Mouse (Mus musculus) heart, embryonic 15.5 days (tissue): Measurements from ENCODE around the gene Ints7. TPM values are rescaled to one million over a fixed set of nuclear protein-coding genes. Genes with fewer than 3 reads are reported as not detected.

Source experiments
- ATAC-seq: fragments of 200-750 bp; cut with Nextera tagmentation; replicated peaks from 2 replicates; pipeline ENCODE4 v1.8.0; 2017; ENCODE audit warnings: low read depth, moderate TSS enrichment; ENCODE audit not compliant: insufficient number of reproducible peaks, insufficient read depth, low FRiP score
- H3K27ac ChIP-seq: fragments of 300-500 bp; sonication (generic); 2 replicates; pipeline ENCODE4 v1.5.1; 2015; ENCODE audit warnings: mild to moderate bottlenecking, inconsistent platforms
- H3K27me3 ChIP-seq: fragments of 300-500 bp; sonication (generic); 2 replicates; pipeline ENCODE4 v1.6.1; 2015; ENCODE audit warnings: inconsistent platforms
- H3K36me3 ChIP-seq: fragments of 300-500 bp; sonication (generic); 2 replicates; pipeline ENCODE4 v1.6.1; 2015; ENCODE audit warnings: mild to moderate bottlenecking, inconsistent platforms
- H3K4me1 ChIP-seq: fragments of 300-500 bp; sonication (generic); replicated peaks from 2 replicates; pipeline ENCODE4 v1.6.1; 2015; ENCODE audit warnings: inconsistent platforms
- H3K4me2 ChIP-seq: fragments of 300-500 bp; sonication (generic); 2 replicates; pipeline ENCODE4 v1.6.1; 2015; ENCODE audit warnings: inconsistent platforms, mild to moderate bottlenecking, moderate library complexity
- H3K4me3 ChIP-seq: fragments of 300-500 bp; sonication (generic); 2 replicates; pipeline ENCODE4 v1.5.1; 2015; ENCODE audit warnings: mild to moderate bottlenecking, inconsistent platforms
- H3K9ac ChIP-seq: fragments of 300-500 bp; sonication (generic); 2 replicates; pipeline ENCODE4 v1.6.1; 2015; ENCODE audit warnings: mild to moderate bottlenecking, inconsistent platforms
- H3K9me3 ChIP-seq: fragments of 300-500 bp; sonication (generic); replicated peaks from 2 replicates; pipeline ENCODE4 v1.6.1; 2016; ENCODE audit warnings: inconsistent platforms
- WGBS: fragments of 180-500 bp; shearing (Covaris S2); methylation state at CpG from one replicate; pipeline ENCODE4 v1.1.7; 2015; ENCODE audit warnings: mixed read lengths; 5-methylcytosine and 5-hydroxymethylcytosine counted together
- polyA plus RNA-seq: library from polyadenylated mRNA; unstranded; fragments of >200 nt; fragmentation: Nextera tagmentation; extraction: Ambion mirVana; gene quantifications from 2 replicates; pipeline ENCODE4 v1.2.1, GENCODE M21; 2015

Ints7 gene
- polyA plus RNA-seq, 1 experiment from 2014 or later: 28.5 TPM

- H3K9me3 ChIP-seq: no peaks in the 10 kb centered on the region
- ATAC-seq: no peak
- no peak overlapping the region for H3K27ac ChIP-seq
- H3K9ac ChIP-seq: no peak overlapping the region
- 81% methylated on average over 16 of the region's 16 CpGs for WGBS
- peaks cover 3% of the 10 kb centered on the region; the same call in 1 of the 2 replicates for H3K4me1 ChIP-seq
- H3K4me3 ChIP-seq: no peak overlapping the region
- H3K36me3 ChIP-seq: peaks cover 91% of the 10 kb centered on the region
- no peak overlapping the region for H3K4me2 ChIP-seq
- H3K27me3 ChIP-seq: no peaks in the 10 kb centered on the region
Observed at GRCm38 (mm10) chr1:191612877-191613276, 37.4 kb downstream of the Ints7 start.

GRCm38 (mm10) chr1:191616245-191616644 is 40.8 kb downstream of the Ints7 start:
- H3K4me2 ChIP-seq: no peak overlapping the region
- H3K4me1 ChIP-seq: peaks cover 3% of the 10 kb centered on the region; the same call in 1 of the 2 replicates
- H3K36me3 ChIP-seq: peaks cover 91% of the 10 kb centered on the region
- H3K9me3 ChIP-seq: no peaks in the 10 kb centered on the region
- H3K27me3 ChIP-seq: no peaks in the 10 kb centered on the region
- H3K4me3 ChIP-seq: no peak overlapping the region
- H3K9ac ChIP-seq: no peak overlapping the region
- ATAC-seq: no peak
- WGBS: 93% methylated on average over 8 of the region's 8 CpGs
- no peak overlapping the region for H3K27ac ChIP-seq

- peaks cover 7% of the 10 kb centered on the region; the same call in 1 of the 2 replicates for H3K4me1 ChIP-seq
- no peak for ATAC-seq
- no peak overlapping the region for H3K4me2 ChIP-seq
- peaks cover 86% of the 10 kb centered on the region for H3K36me3 ChIP-seq
- no peak overlapping the region for H3K4me3 ChIP-seq
- peak overlapping the region; percentile 73 for H3K27ac ChIP-seq
- no peaks in the 10 kb centered on the region for H3K9me3 ChIP-seq
- H3K27me3 ChIP-seq: no peaks in the 10 kb centered on the region
- 65% methylated on average over 3 of the region's 3 CpGs for WGBS
- H3K9ac ChIP-seq: no peak overlapping the region
Observed at GRCm38 (mm10) chr1:191617589-191617988, 42.2 kb downstream of the Ints7 start.

- H3K27ac ChIP-seq: peak overlapping the region; percentile 73
- WGBS: 68% methylated on average over 12 of the region's 12 CpGs
- ATAC-seq: no peak
Observed at GRCm38 (mm10) chr1:191618067-191618766, 42.8 kb downstream of the Ints7 start.

GRCm38 (mm10) chr1:191621096-191621495 is 45.7 kb downstream of the Ints7 start:
- Histone ChIP-seq H3K36me3 (peaks cover 54% of the 10 kb centered on the region), H3K4me1 (peaks cover 30% of the 10 kb centered on the region)
- WGBS: 95% methylated on average over 8 of the region's 8 CpGs

More at GRCm38 (mm10) chr1:191618067-191618766, 42.8 kb downstream of the Ints7 start:
- peaks cover 9% of the 10 kb centered on the region; the same call in 1 of the 2 replicates for H3K4me1 ChIP-seq
- no peak overlapping the region for H3K4me2 ChIP-seq
- no peak overlapping the region for H3K4me3 ChIP-seq
- H3K9ac ChIP-seq: no peak overlapping the region
- no peaks in the 10 kb centered on the region for H3K9me3 ChIP-seq
- H3K27me3 ChIP-seq: no peaks in the 10 kb centered on the region
- peaks cover 80% of the 10 kb centered on the region for H3K36me3 ChIP-seq

GRCm38 (mm10) chr1:191622801-191623200 is 47.4 kb downstream of the Ints7 start:
- Histone ChIP-seq H3K4me2 (no peak overlapping the region), H3K27me3 (no peaks in the 10 kb centered on the region), H3K36me3 (peaks cover 38% of the 10 kb centered on the region), H3K4me1 (peaks cover 29% of the 10 kb centered on the region), H3K27ac (peak overlapping the region; percentile 31), H3K9ac (no peak overlapping the region), H3K4me3 (no peak overlapping the region), H3K9me3 (no peaks in the 10 kb centered on the region)
- 42% methylated on average over 8 of the region's 8 CpGs for WGBS
- ATAC-seq: peak; percentile 78

More at GRCm38 (mm10) chr1:191621096-191621495, 45.7 kb downstream of the Ints7 start:
- H3K9ac ChIP-seq: no peak overlapping the region
- no peaks in the 10 kb centered on the region for H3K9me3 ChIP-seq
- H3K4me2 ChIP-seq: no peak overlapping the region
- H3K27me3 ChIP-seq: no peaks in the 10 kb centered on the region
- no peak overlapping the region for H3K4me3 ChIP-seq
- ATAC-seq: no peak
- H3K27ac ChIP-seq: no peak overlapping the region

GRCm38 (mm10) chr1:191624492-191624891 is 49.1 kb downstream of the Ints7 start:
- peaks cover 24% of the 10 kb centered on the region for H3K36me3 ChIP-seq
- H3K27me3 ChIP-seq: no peaks in the 10 kb centered on the region
- no peak overlapping the region for H3K4me2 ChIP-seq
- no peaks in the 10 kb centered on the region for H3K9me3 ChIP-seq
- peaks cover 32% of the 10 kb centered on the region for H3K4me1 ChIP-seq
- 58% methylated on average over 6 of the region's 6 CpGs for WGBS
- H3K27ac ChIP-seq: no peak overlapping the region
- no peak overlapping the region for H3K4me3 ChIP-seq
- H3K9ac ChIP-seq: no peak overlapping the region
- no peak for ATAC-seq

GRCm38 (mm10) chr1:191625026-191625425 is 49.6 kb downstream of the Ints7 start:
- Histone ChIP-seq H3K4me3 (no peak overlapping the region), H3K9ac (no peak overlapping the region), H3K27me3 (no peaks in the 10 kb centered on the region), H3K9me3 (no peaks in the 10 kb centered on the region), H3K4me1 (peaks cover 32% of the 10 kb centered on the region), H3K4me2 (no peak overlapping the region), H3K27ac (peak overlapping the region; percentile 62), H3K36me3 (peaks cover 19% of the 10 kb centered on the region)
- WGBS: 31% methylated on average over 6 of the region's 6 CpGs
- no peak; the same call in 1 of the 2 replicates for ATAC-seq

GRCm38 (mm10) chr1:191625620-191626019 is 50.2 kb downstream of the Ints7 start:
- H3K4me1 ChIP-seq: peaks cover 32% of the 10 kb centered on the region
- peak overlapping the region; percentile 62 for H3K27ac ChIP-seq
- H3K27me3 ChIP-seq: no peaks in the 10 kb centered on the region
- no peak for ATAC-seq
- H3K4me3 ChIP-seq: no peak overlapping the region
- WGBS: 25% methylated on average over 4 of the region's 4 CpGs
- H3K36me3 ChIP-seq: peaks cover 14% of the 10 kb centered on the region
- H3K9me3 ChIP-seq: no peaks in the 10 kb centered on the region
- no peak overlapping the region for H3K4me2 ChIP-seq
- no peak overlapping the region for H3K9ac ChIP-seq

- H3K9ac ChIP-seq: no peak overlapping the region
- peaks cover 26% of the 10 kb centered on the region for H3K4me1 ChIP-seq
- no peak overlapping the region for H3K4me3 ChIP-seq
- ATAC-seq: no peak
- no peak overlapping the region for H3K27ac ChIP-seq
- 54% methylated on average over 11 of the region's 11 CpGs for WGBS
- H3K4me2 ChIP-seq: no peak overlapping the region
- no peaks in the 10 kb centered on the region for H3K9me3 ChIP-seq
- no peaks in the 10 kb centered on the region for H3K27me3 ChIP-seq
- H3K36me3 ChIP-seq: no peaks in the 10 kb centered on the region
Observed at GRCm38 (mm10) chr1:191628457-191629169, 53.2 kb downstream of the Ints7 start.

- H3K9ac ChIP-seq: no peak overlapping the region
- no peaks in the 10 kb centered on the region for H3K36me3 ChIP-seq
- peaks cover 24% of the 10 kb centered on the region for H3K4me1 ChIP-seq
- 79% methylated on average over 3 of the region's 3 CpGs for WGBS
- H3K4me3 ChIP-seq: no peak overlapping the region
- no peak overlapping the region for H3K27ac ChIP-seq
- ATAC-seq: no peak
- H3K9me3 ChIP-seq: no peaks in the 10 kb centered on the region
- no peaks in the 10 kb centered on the region for H3K27me3 ChIP-seq
- no peak overlapping the region for H3K4me2 ChIP-seq
Observed at GRCm38 (mm10) chr1:191629170-191629636, 53.8 kb downstream of the Ints7 start.
